Mouse (Mus musculus): Measurements from ENCODE around the gene Gpr142. TPM values are rescaled to one million over a fixed set of nuclear protein-coding genes. Genes with fewer than 3 reads are reported as not detected.
A peak's percentile ranks its signal among the peaks of the same experiment; 100 is the strongest.

Gene Gpr142
- not detected for total RNA-seq (2021)

- intact Hi-C loops (cut with DNase I), result loop anchor here (10.0 kb wide), 1 partner anchor 124 kb away; the partner anchor contains the start of gene Ttyh2
- DNase-seq (ENCODE audit: low spot score in 2 of 2), result no peak
Measured at GRCm38 (mm10) chr11:114798624-114799023, at the start of gene Gpr142. Gene Gpr142, plus strand, starts transcription at chr11:114798924.

DNA sequence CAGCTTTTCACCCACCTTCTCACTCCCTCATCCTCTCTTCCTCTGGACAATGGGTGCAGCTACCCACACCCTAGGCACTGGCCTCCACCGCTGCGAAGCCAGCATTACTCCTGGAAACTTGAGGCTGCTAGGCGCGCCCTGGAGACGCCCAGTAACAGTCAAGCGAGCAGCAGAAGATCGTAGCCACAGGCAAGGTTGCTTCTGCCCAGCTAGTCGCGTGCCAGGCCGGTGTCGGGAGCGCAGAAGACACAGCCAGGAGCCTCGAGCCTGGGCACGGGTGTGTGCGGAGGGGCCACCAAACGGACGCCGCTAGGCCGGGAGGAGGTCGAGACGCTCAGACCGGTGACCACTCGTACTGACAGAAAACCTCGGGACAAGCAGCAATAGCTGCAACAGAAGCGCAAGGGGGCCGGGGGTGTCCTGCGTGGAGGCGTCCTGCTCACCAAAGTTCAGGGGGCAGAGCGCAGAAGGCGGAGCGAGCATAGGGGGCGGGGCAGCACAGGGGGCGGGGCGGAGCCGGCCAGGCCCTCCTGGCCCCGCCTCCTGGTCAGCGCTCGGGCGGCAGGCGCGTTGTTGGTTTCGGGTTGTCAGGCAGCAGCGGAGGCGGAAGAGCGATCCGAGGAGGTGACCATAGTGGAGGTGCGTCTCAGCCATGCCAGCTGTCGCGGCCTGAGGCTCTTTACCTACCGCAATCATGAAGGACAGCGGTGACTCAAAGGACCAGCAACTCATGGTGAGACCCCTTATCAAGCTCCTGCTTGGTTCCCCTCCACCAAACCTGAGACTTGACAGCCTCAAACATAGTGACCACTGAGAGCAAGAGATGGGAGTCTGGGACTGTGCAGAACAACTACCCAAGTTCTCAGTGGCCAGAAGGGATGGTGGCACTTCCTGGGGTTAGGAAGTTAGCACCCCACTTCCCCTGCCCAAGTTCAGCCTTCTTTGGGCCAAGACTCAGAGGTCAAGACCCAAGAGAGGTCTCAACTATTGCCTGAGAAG lies 33.6 kb upstream of the Gpr142 start, which contains the start of gene Kif19a:
Kif19a (plus strand) TSS at position 569 of the 999 bp plus-strand sequence.
- intact Hi-C loops (cut with DNase I), result no loop called here
- peak in 1 of 2 experiments; percentile 16 for DNase-seq (ENCODE audit: low spot score in 2 of 2)

DNA sequence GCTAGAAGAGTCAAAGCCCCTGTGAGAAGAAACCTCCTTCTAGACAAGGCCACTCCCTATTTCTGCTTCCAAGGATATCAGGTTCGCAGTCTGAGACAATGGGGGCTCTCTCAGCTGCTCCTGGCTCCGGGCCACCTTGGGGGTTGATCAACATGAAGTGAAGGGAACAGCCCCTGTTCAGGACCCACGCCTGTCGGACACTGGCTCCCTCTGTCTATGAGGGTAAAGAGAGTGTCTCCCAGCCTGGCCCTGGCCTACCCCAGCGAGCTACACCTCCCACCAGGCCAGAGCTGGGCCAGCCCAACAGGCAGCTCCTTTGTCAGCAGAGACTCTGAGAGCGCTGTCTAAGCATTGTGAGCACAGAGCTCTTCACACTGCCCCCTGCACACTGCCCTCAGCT lies 28.8 kb upstream of the Gpr142 start:
- intact Hi-C loops (cut with DNase I), result no loop called here
- DNase-seq (ENCODE audit: low spot score in 2 of 2), result no peak

GRCm38 (mm10) chr11:114771896-114772295 lies 26.8 kb upstream of the Gpr142 start:
- no peak for DNase-seq (ENCODE audit: low spot score in 2 of 2)
- intact Hi-C loops (cut with DNase I), result no loop called here

- no peak for DNase-seq (ENCODE audit: low spot score in 2 of 2)
Measured at GRCm38 (mm10) chr11:114780076-114780475, 18.6 kb upstream of the Gpr142 start.

GRCm38 (mm10) chr11:114785892-114786291 lies 12.8 kb upstream of the Gpr142 start:
- DNase-seq (ENCODE audit: low spot score in 2 of 2), result no peak
- intact Hi-C loops (cut with DNase I), result no loop called here

More at GRCm38 (mm10) chr11:114780076-114780475, 18.6 kb upstream of the Gpr142 start:
- intact Hi-C loops (cut with DNase I), result no loop called here

DNA sequence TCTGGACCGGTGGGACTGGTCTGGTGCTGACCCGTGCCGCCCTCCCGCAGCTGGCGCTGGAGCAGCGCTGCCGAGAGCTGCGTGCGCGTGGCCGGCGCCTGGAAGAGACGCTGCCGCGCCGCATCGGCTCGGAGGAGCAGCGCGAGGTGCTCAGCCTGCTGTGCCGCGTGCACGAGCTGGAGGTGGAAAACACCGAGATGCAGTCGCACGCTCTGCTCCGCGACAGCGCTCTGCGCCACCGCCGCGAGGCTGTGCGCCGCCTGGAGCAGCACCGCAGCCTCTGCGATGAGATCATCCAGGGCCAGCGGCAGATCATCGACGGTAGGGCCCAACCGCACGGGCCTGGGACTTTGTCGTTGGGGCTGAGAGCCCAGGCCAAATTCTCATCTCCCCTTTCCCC lies 12.4 kb upstream of the Gpr142 start:
- DNase-seq (ENCODE audit: low spot score in 2 of 2), result peak; percentile 66 to 71
- intact Hi-C loops (cut with DNase I), result no loop called here

DNA sequence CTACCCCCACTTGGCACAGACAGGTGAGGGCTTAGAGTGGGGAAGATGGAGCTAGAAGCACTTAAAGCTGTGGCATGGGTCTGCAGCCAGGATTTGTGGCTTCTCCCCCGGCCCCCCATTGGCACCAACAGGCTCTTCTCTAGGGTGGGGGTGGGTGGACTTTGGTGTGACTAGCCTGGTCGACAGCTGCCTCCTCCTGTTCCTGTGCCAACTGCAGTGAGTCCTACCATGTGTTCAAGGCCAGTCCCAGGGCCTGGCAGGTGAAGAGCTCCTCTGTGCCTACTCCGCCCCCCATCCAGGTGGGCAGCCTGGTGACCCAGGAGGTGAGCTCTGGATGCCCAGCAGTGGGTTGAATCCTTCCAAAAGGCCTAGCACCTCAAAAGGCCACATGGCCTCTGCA lies 11.1 kb upstream of the Gpr142 start:
- DNase-seq (ENCODE audit: low spot score in 2 of 2), result no peak
- intact Hi-C loops (cut with DNase I), result no loop called here

- intact Hi-C loops (cut with DNase I), result loop anchor here (1.0 kb wide), 1 partner anchor 44 kb away; no protein-coding TSS in a partner anchor
Measured at GRCm38 (mm10) chr11:114789061-114789714, 9.5 kb upstream of the Gpr142 start.

GRCm38 (mm10) chr11:114789716-114790115 lies 9.0 kb upstream of the Gpr142 start:
- no peak for DNase-seq (ENCODE audit: low spot score in 2 of 2)
- intact Hi-C loops (cut with DNase I), result loop anchor here (1.0 to 10.0 kb wide), 2 partner anchors 44 to 115 kb away; partner anchors contain the start of gene Ttyh2

More at GRCm38 (mm10) chr11:114789061-114789714, 9.5 kb upstream of the Gpr142 start:
- DNase-seq (ENCODE audit: low spot score in 2 of 2), result peak; percentile 77 to 79

GRCm38 (mm10) chr11:114790171-114790570 lies 8.6 kb upstream of the Gpr142 start:
- intact Hi-C loops (cut with DNase I), result loop anchor here (10.0 kb wide), 1 partner anchor 115 kb away; the partner anchor contains the start of gene Ttyh2
- no peak for DNase-seq (ENCODE audit: low spot score in 2 of 2)

- intact Hi-C loops (cut with DNase I), result loop anchor here (10.0 kb wide), 1 partner anchor 116 kb away; the partner anchor contains the start of gene Ttyh2
- DNase-seq (ENCODE audit: low spot score in 2 of 2), result no peak
Measured at GRCm38 (mm10) chr11:114790841-114791240, 7.9 kb upstream of the Gpr142 start.

DNA sequence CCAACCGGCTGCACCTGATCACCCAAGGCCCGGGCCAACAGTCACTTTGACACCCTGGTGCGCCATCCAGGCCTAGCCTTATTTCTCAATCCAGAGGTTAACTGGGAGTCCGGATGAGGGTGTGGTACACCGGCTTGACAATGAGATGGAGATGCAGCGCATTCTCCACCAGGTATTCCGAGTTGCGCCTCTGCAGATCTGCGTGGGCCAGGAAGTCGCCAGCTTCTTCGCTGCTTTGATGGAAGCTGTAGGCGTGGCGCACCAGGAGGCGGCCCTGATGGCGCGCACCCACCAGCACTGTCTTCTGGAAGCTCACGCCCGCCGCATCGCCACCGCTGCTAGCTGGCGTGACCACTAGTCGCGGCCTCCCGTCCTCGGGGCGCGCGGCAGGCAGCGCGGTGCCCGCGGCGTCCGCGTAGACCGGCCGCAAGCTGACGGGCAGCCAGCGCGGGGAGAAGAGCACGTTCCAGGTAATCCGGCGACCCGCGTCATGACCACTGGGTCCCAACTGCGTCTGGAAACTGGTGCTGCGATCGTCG lies 7.3 kb upstream of the Gpr142 start:
- DNase-seq (ENCODE audit: low spot score in 2 of 2), result peak; percentile 48 to 57

GRCm38 (mm10) chr11:114791891-114792411 lies 6.8 kb upstream of the Gpr142 start:
- intact Hi-C loops (cut with DNase I), result loop anchor here (10.0 kb wide), 1 partner anchor 117 kb away; the partner anchor contains the start of gene Ttyh2
- DNase-seq (ENCODE audit: low spot score in 2 of 2), result peak; percentile 54 to 61

More for the DNA sequence above, 7.3 kb upstream of the Gpr142 start:
- intact Hi-C loops (cut with DNase I), result loop anchor here (10.0 kb wide), 1 partner anchor 117 kb away; the partner anchor contains the start of gene Ttyh2

DNA sequence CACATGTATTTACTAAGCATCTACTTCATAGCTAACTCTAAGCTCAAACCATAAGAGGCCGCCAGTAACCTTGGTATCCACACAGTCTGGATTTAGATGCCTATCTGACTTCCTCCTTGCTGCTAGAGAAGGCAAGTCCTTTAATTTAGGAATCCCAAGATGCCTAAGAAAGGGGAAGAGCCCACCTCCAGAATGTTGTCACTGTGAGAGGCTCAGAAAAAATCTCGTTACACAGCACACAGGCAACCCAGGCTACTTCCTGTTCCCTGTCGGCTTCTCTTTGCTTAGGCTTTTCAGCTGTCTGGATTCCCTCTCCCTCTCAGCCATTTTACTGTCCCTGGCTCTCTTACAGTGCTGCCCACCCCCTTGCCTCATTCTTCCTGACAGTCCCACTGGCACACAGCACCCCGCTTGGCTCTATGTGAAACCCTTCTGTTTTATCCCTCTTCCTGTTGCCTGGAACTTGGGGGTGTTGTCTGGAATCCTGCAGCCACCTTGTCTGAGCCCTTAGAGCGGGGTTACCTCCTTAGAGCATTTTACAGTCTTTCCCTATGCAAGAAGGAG lies 5.7 kb upstream of the Gpr142 start:
- DNase-seq (ENCODE audit: low spot score in 2 of 2), result peak in 1 of 2 experiments; percentile 18
- intact Hi-C loops (cut with DNase I), result loop anchor here (10.0 kb wide), 1 partner anchor 118 kb away; the partner anchor contains the start of gene Ttyh2

GRCm38 (mm10) chr11:114793868-114794545 lies 4.7 kb upstream of the Gpr142 start:
- intact Hi-C loops (cut with DNase I), result loop anchor here (2.0 to 10.0 kb wide), 2 partner anchors 29 to 119 kb away; partner anchors contain the start of gene Ttyh2
- DNase-seq (ENCODE audit: low spot score in 2 of 2), result no peak

- no peak for DNase-seq (ENCODE audit: low spot score in 2 of 2)
- intact Hi-C loops (cut with DNase I), result loop anchor here (2.0 to 10.0 kb wide), 2 partner anchors 28 to 120 kb away; partner anchors contain the start of gene Ttyh2
Measured at GRCm38 (mm10) chr11:114794691-114795090, 4.0 kb upstream of the Gpr142 start.

GRCm38 (mm10) chr11:114795231-114795746 lies 3.4 kb upstream of the Gpr142 start:
- peak; percentile 89 to 91 for DNase-seq (ENCODE audit: low spot score in 2 of 2)
- intact Hi-C loops (cut with DNase I), result loop anchor here (2.0 to 10.0 kb wide), 2 partner anchors 28 to 120 kb away; partner anchors contain the start of gene Ttyh2

All from left cerebral cortex, postnatal 36 days (tissue).